Mouse (Mus musculus) CH12.LX (cell line): ENCODE measurements around the gene Gm45618.

Experiments
- BHLHE40 ChIP-seq: IDR thresholded peaks from 2 replicates; pipeline ENCODE4 v1.6.1; 2011; ENCODE audit warnings: mild to moderate bottlenecking, low read depth, low read length, improper control_type of control experiment
- CTCF ChIP-seq, 2 experiments: IDR thresholded peaks in 1 of 2; conservative IDR thresholded peaks in 1 of 2; 2 replicates each; pipeline ENCODE4 v1.5.1; 2011 to 2012; ENCODE audit warnings: low read depth in 2 of 2, low read length in 2 of 2, improper control_type of control experiment in 1 of 2, inconsistent platforms in 1 of 2, mild to moderate bottlenecking in 1 of 2, moderate library complexity in 1 of 2
- EP300 ChIP-seq: IDR thresholded peaks from 2 replicates; pipeline ENCODE4 v1.6.1; 2011; ENCODE audit warnings: low read length, improper control_type of control experiment
- KAT2A ChIP-seq: IDR thresholded peaks from 2 replicates; pipeline ENCODE4 v1.6.1; 2012; ENCODE audit warnings: low read length, improper control_type of control experiment, inconsistent platforms; ENCODE audit not compliant: insufficient replicate concordance
- MEF2A ChIP-seq: IDR thresholded peaks from 2 replicates; pipeline ENCODE4 v1.6.1; 2014; ENCODE audit warnings: low read depth, mild to moderate bottlenecking, inconsistent platforms, low read length, improper control_type of control experiment, borderline replicate concordance
- MXI1 ChIP-seq: IDR thresholded peaks from 2 replicates; pipeline ENCODE4 v1.6.1; 2011; ENCODE audit warnings: mild to moderate bottlenecking, low read depth, low read length, improper control_type of control experiment
- MYC ChIP-seq: IDR thresholded peaks from 2 replicates; pipeline ENCODE4 v1.6.1; 2011; ENCODE audit warnings: low read depth, mild to moderate bottlenecking, improper control_type of control experiment, low read length
- POLR2A ChIP-seq: IDR thresholded peaks from 2 replicates; pipeline ENCODE4 v1.6.1; 2011; ENCODE audit warnings: low read depth, mild to moderate bottlenecking, improper control_type of control experiment, low read length
- POLR2AphosphoS2 ChIP-seq: IDR thresholded peaks from 2 replicates; pipeline ENCODE4 v1.6.1; 2011; ENCODE audit warnings: low read depth, low read length, improper control_type of control experiment
- USF1 ChIP-seq: IDR thresholded peaks from 2 replicates; pipeline ENCODE4 v1.6.1; 2014; ENCODE audit warnings: low read depth, mild to moderate bottlenecking, inconsistent platforms, low read length, improper control_type of control experiment
- ZKSCAN1 ChIP-seq: IDR thresholded peaks from 2 replicates; pipeline ENCODE4 v1.6.1; 2012; ENCODE audit warnings: low read depth, inconsistent platforms, low read length, improper control_type of control experiment, borderline replicate concordance

- TF ChIP-seq CTCF (conservative IDR thresholded peaks at IDR 0.05 in 1 of 2, IDR thresholded peaks at IDR 0.05 in 1 of 2; ENCODE audit: low read depth in 2 of 2, low read length in 2 of 2) (no peak), ZKSCAN1 (no peak), POLR2A (no peak), MEF2A (no peak), MXI1 (no peak), EP300 (no peak), BHLHE40 (no peak), USF1 (no peak), POLR2AphosphoS2 (no peak), KAT2A (no peak), MYC (no peak)
Measured at GRCm38 (mm10) chr7:142091848-142092247, 28.7 kb downstream of the Gm45618 start.
